Mouse (Mus musculus) thymus, adult 2 months (tissue): ENCODE measurements around the gene Gm20696.

Experiments used
- CTCF ChIP-seq: fragments of 200-500 bp; IDR thresholded peaks from 2 replicates; pipeline ENCODE4 v1.5.1; 2012; ENCODE audit warnings: mild to moderate bottlenecking, control low read depth, low read length, moderate library complexity, borderline replicate concordance; ENCODE audit not compliant: control insufficient read depth, poor library complexity, insufficient read depth; ENCODE audit errors: extremely low read depth
- POLR2A ChIP-seq: fragments of 200-500 bp; IDR thresholded peaks from 2 replicates; pipeline ENCODE4 v1.6.1; 2012; ENCODE audit warnings: mild to moderate bottlenecking, low read length, control low read depth, moderate library complexity; ENCODE audit not compliant: control insufficient read depth, poor library complexity, insufficient read depth; ENCODE audit errors: extremely low read depth

GRCm38 (mm10) chr6:99467109-99467508 lies 199.5 kb downstream of the Gm20696 start:
- TF ChIP-seq CTCF: no peak
- no peak for TF ChIP-seq POLR2A
